ENCODE assay signal across 10 mouse cellular contexts in the genomic region with DNA sequence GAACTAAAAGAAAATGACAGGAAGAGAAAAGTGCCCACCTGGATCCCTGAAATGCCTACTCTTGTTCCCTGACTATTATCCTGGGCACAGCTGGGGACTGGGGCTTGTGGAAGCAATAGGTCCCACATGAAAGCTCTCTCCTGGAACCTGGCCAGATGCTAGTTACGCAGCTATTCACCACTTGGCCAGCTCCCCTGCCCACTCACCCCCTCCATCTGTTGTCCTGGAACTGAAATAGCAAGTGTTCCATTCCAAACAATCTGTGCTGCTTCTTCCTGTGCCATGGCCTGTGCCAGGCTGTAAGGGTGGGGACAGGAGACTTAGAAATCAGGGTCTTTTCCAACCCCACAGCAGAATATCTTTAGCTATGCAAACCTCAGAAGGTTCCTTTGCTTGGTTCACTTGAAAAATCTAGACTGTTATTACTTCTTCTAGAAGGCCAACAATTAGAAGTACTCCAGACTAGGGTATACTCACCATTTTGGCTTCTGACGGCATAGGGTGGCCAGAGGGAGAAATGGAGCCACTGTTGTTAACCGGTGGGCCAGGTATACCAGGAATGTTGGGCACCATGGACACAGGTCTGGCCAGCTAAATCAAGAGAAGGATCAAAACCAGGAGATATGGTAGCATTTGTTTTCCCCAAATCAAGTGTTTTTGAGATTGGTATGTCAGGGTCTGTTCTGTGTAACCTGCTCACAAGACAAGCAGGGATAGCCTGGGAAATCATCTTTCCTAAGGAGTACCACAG. TPM values are rescaled to one million over a fixed set of nuclear protein-coding genes. Genes with fewer than 3 reads are reported as not detected.
A peak's percentile ranks its signal among the peaks of the same experiment; 100 is the strongest.
DNase-seq lines count a peak whose midpoint lies in the region; ATAC-seq lines count a peak whose summit lies in the region.
"Had no signal": no experiment of that assay in that cellular context is flagged by ENCODE, and none has a peak within 500 bp of the region (broad histone marks: within the 10 kb centered on the region; RNA-seq: fewer than 3 reads in every experiment).

No protein-coding gene starts in this region.

- H3K4me1 ChIP-seq in limb, embryonic 13.5 days, result no peaks in the 10 kb centered on the region
- H3K4me1 ChIP-seq in limb, embryonic 10.5 days, result no peaks in the 10 kb centered on the region
- peaks cover 6% of the 10 kb centered on the region; the same call in 1 of the 2 replicates for H3K4me1 ChIP-seq in neural tube, embryonic 15.5 days
- H3K4me1 ChIP-seq: midbrain, embryonic 12.5 days had no signal

- H3K36me3 ChIP-seq in limb, embryonic 13.5 days, result peaks cover 84% of the 10 kb centered on the region
- peaks cover 82% of the 10 kb centered on the region for H3K36me3 ChIP-seq in limb, embryonic 10.5 days
- H3K36me3 ChIP-seq in neural tube, embryonic 15.5 days, result peaks cover 43% of the 10 kb centered on the region

- no peak overlapping the region for H3K4me2 ChIP-seq in limb, embryonic 13.5 days (replicated peaks)
- H3K4me2 ChIP-seq in neural tube, embryonic 15.5 days, result no peak overlapping the region
- H3K4me2 ChIP-seq: midbrain, embryonic 12.5 days had no signal

- no peak overlapping the region for H3K9ac ChIP-seq in limb, embryonic 13.5 days
- H3K9ac ChIP-seq in neural tube, embryonic 15.5 days (replicated peaks), result no peak overlapping the region
- H3K9ac ChIP-seq: midbrain, embryonic 12.5 days had no signal

- H3K27me3 ChIP-seq in limb, embryonic 13.5 days, result no peaks in the 10 kb centered on the region
- H3K27me3 ChIP-seq in limb, embryonic 10.5 days (ENCODE audit: low read depth, poor library complexity, severe bottlenecking), result no peaks in the 10 kb centered on the region
- no peaks in the 10 kb centered on the region for H3K27me3 ChIP-seq in neural tube, embryonic 15.5 days (replicated peaks)
- H3K27me3 ChIP-seq: midbrain, embryonic 12.5 days had no signal

- no peak overlapping the region for H3K4me3 ChIP-seq in limb, embryonic 13.5 days
- H3K4me3 ChIP-seq in limb, embryonic 10.5 days, result no peak overlapping the region
- no peak overlapping the region for H3K4me3 ChIP-seq in neural tube, embryonic 15.5 days (replicated peaks)
- H3K4me3 ChIP-seq: midbrain, embryonic 12.5 days had no signal

- no peak for DNase-seq in limb, embryonic 10.5 days (ENCODE audit: low spot score)
- peak; percentile 99 for DNase-seq in cerebellum, adult 8-10 months
- peak; percentile 34 for DNase-seq in gastrocnemius, postnatal 25 days
- DNase-seq in layer of hippocampus, adult 9-11 months, result peak; percentile 95
- no peak for DNase-seq in spleen, postnatal 4 days (ENCODE audit: low spot score in 2 of 2)

- peak overlapping the region; percentile 17; the same call in 1 of the 2 replicates for H3K27ac ChIP-seq in limb, embryonic 13.5 days
- H3K27ac ChIP-seq in limb, embryonic 10.5 days, result no peak overlapping the region
- peak overlapping the region; percentile 58 for H3K27ac ChIP-seq in neural tube, embryonic 15.5 days (replicated peaks)
- H3K27ac ChIP-seq: midbrain, embryonic 12.5 days had no signal

- no peaks in the 10 kb centered on the region for H3K9me3 ChIP-seq in limb, embryonic 13.5 days
- no peaks in the 10 kb centered on the region for H3K9me3 ChIP-seq in limb, embryonic 10.5 days (replicated peaks)
- H3K9me3 ChIP-seq in neural tube, embryonic 15.5 days (replicated peaks), result no peaks in the 10 kb centered on the region
- H3K9me3 ChIP-seq: midbrain, embryonic 12.5 days had no signal

- 79% methylated on average over 3 of the region's 3 CpGs for WGBS in limb, embryonic 13.5 days
- WGBS in limb, embryonic 10.5 days, result 94% methylated on average over 3 of the region's 3 CpGs
- 73% methylated on average over 3 of the region's 3 CpGs for WGBS in neural tube, embryonic 15.5 days

- ATAC-seq in limb, embryonic 13.5 days (ENCODE audit: low FRiP score, low read depth), result no peak
- peak; percentile 59; the same call in 1 of the 2 replicates for ATAC-seq in neural tube, embryonic 15.5 days (ENCODE audit: low FRiP score)
- ATAC-seq in inflammation-experienced regulatory T-cells, adult 6 months, result no peak

RNA-seq across cellular contexts. Expression of a gene that starts 22.1 kb away (rescaled TPM):
- 2.9 and 3.4 TPM in 2 replicates for polyA plus RNA-seq in limb, embryonic 13.5 days (2015; fragmentation: Nextera tagmentation; extraction: Ambion mirVana)
- polyA plus RNA-seq in limb, embryonic 10.5 days (2016; fragmentation: Nextera tagmentation; extraction: Ambion mirVana), result 1.7 and 1.8 TPM in 2 replicates
- 1 to 10 TPM; 1.3 to 1.8 TPM for total RNA-seq in gastrocnemius, postnatal 25 days (2021)
- 13.9 and 14.0 TPM in 2 replicates for polyA plus RNA-seq in neural tube, embryonic 15.5 days (2015; fragmentation: Nextera tagmentation; extraction: Ambion mirVana)
- polyA plus RNA-seq in inflammation-experienced regulatory T-cells, adult 6 months (2017; shearing (Covaris generic)), result 1 to 10 TPM; 1.1 to 6.1 (median 3.2) TPM

RNA-seq across cellular contexts. Expression of a gene that starts 28.9 kb away (rescaled TPM):
- polyA plus RNA-seq in limb, embryonic 13.5 days (2015; fragmentation: Nextera tagmentation; extraction: Ambion mirVana), result 101 and 107 TPM in 2 replicates
- polyA plus RNA-seq in limb, embryonic 10.5 days (2016; fragmentation: Nextera tagmentation; extraction: Ambion mirVana), result 143 and 150 TPM in 2 replicates
- total RNA-seq in gastrocnemius, postnatal 25 days (2021), result 10 to 100 TPM; 31.9 to 34.6 TPM
- 93.7 and 98.4 TPM in 2 replicates for polyA plus RNA-seq in neural tube, embryonic 15.5 days (2015; fragmentation: Nextera tagmentation; extraction: Ambion mirVana)
- 10 to 100 TPM; 22.8 to 34.5 (median 27.5) TPM for polyA plus RNA-seq in inflammation-experienced regulatory T-cells, adult 6 months (2017; shearing (Covaris generic))

RNA-seq across cellular contexts. Expression of a gene that starts 30.0 kb away (rescaled TPM):
- polyA plus RNA-seq in limb, embryonic 13.5 days (2015; fragmentation: Nextera tagmentation; extraction: Ambion mirVana), result 22.4 and 24.5 TPM in 2 replicates
- 23.8 and 27.7 TPM in 2 replicates for polyA plus RNA-seq in limb, embryonic 10.5 days (2016; fragmentation: Nextera tagmentation; extraction: Ambion mirVana)
- total RNA-seq in gastrocnemius, postnatal 25 days (2021), result 1 to 10 TPM; 1.7 to 1.8 TPM
- polyA plus RNA-seq in neural tube, embryonic 15.5 days (2015; fragmentation: Nextera tagmentation; extraction: Ambion mirVana), result 49.1 and 57.4 TPM in 2 replicates
- 1 to 10 TPM; 6.6 to 10.0 (median 7.5) TPM for polyA plus RNA-seq in inflammation-experienced regulatory T-cells, adult 6 months (2017; shearing (Covaris generic))

RNA-seq across cellular contexts. Expression of a gene that starts 43.3 kb away (rescaled TPM):
- polyA plus RNA-seq in limb, embryonic 13.5 days (2015; fragmentation: Nextera tagmentation; extraction: Ambion mirVana), result 2.5 and 7.5 TPM in 2 replicates
- polyA plus RNA-seq in limb, embryonic 10.5 days (2016; fragmentation: Nextera tagmentation; extraction: Ambion mirVana), result 3.8 and 4.8 TPM in 2 replicates
- 1 to 10 TPM in 1 of 2 experiments, not detected in 1; 3.8 TPM for total RNA-seq in gastrocnemius, postnatal 25 days (2021)
- 6.2 and 6.4 TPM in 2 replicates for polyA plus RNA-seq in neural tube, embryonic 15.5 days (2015; fragmentation: Nextera tagmentation; extraction: Ambion mirVana)
- not detected for polyA plus RNA-seq in inflammation-experienced regulatory T-cells, adult 6 months (2017; shearing (Covaris generic))
- total RNA-seq: ES-E14 had no signal

Comparison
In these comparisons a context has a peak if more than half of its experiments do, and no peak if none do; other contexts are left out.
1. DNase-seq: peak in cerebellum, adult 8-10 months (single experiment), gastrocnemius, postnatal 25 days (single experiment) and layer of hippocampus, adult 9-11 months (single experiment); none in limb, embryonic 10.5 days (single experiment) and spleen, postnatal 4 days (0 of 2).